Mouse (Mus musculus): ENCODE measurements around the gene Ccne1. TPM values are rescaled to one million over a fixed set of nuclear protein-coding genes. Genes with fewer than 3 reads are reported as not detected.

The Ccne1 gene
- polyA plus RNA-seq, 1 experiment from 2014 or later: 14.1 TPM

- Histone ChIP-seq H3K9me3 (ENCODE audit: control insufficient read depth, low read length) (no peaks in the 10 kb centered on the region), H3K36me3 (ENCODE audit: control insufficient read depth, insufficient read depth, low read length) (no peaks in the 10 kb centered on the region), H3K4me2 (ENCODE audit: low read length) (no peak overlapping the region; the same call in 1 of the 2 replicates), H3K4me3 (replicated peaks; ENCODE audit: low read depth, low read length) (no peak overlapping the region), H3K9ac (replicated peaks; ENCODE audit: low read length) (no peak overlapping the region), H3K4me1 (ENCODE audit: control insufficient read depth, insufficient read depth, low read length) (no peaks in the 10 kb centered on the region), H3K27me3 (ENCODE audit: control insufficient read depth, insufficient read depth, low read length) (peaks cover 16% of the 10 kb centered on the region; the same call in 1 of the 2 replicates), H3K27ac (replicated peaks; ENCODE audit: low read depth, low read length) (no peak overlapping the region)
- DNase-seq: no peak
- no peak for ATAC-seq (ENCODE audit: low FRiP score, low TSS enrichment)
- WGBS: 33% methylated on average over 8 of the region's 8 CpGs
These were observed 20.9 kb downstream of the Ccne1 start for GRCm38 (mm10) chr7:38086401-38086800.

DNA sequence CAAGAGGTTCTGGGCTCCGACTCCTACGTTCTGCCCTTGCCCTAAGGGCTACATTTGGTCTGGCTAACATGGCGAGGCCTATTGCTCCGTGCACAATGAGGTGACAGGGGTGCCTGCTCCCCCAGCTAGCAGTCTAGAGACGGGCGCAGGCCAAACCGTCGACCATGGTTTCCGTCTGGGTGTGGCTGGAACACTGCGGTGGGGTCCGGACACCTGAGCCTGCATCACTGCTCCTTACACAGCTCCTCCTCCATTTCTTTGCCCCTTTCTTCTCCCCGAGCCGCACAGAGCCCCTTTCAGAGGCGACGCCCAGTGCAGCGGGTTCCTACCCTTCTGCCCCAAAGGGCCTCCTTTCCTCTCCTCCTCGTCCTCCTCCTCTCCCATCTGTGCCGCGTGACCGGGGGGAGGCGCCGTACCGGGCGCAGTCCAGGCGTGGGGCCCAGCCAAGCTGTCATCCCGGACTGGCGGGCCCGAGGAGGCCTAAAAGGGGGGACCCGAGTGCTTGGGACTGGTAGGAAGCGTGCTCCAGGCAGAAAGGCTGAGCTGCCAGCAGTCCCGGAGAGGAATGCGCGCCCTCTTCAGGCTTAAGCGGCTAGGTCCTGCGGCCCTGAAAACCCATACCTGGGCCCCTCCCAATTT, 21.6 kb downstream of the Ccne1 start:
- H3K36me3 ChIP-seq (ENCODE audit: control insufficient read depth, insufficient read depth, low read length): no peaks in the 10 kb centered on the region
- WGBS: under 1% methylated on average over 34 of the region's 35 CpGs
- no peaks in the 10 kb centered on the region for H3K9me3 ChIP-seq (ENCODE audit: control insufficient read depth, low read length)
- H3K9ac ChIP-seq (replicated peaks; ENCODE audit: low read length): no peak overlapping the region
- peaks cover 16% of the 10 kb centered on the region; the same call in 1 of the 2 replicates for H3K27me3 ChIP-seq (ENCODE audit: control insufficient read depth, insufficient read depth, low read length)
- DNase-seq (peak; percentile 49), ATAC-seq (ENCODE audit: low FRiP score, low TSS enrichment) (peak; percentile 18; the same call in 1 of the 2 replicates)
- no peaks in the 10 kb centered on the region for H3K4me1 ChIP-seq (ENCODE audit: control insufficient read depth, insufficient read depth, low read length)
- peak overlapping the region; percentile 61 for H3K4me2 ChIP-seq (ENCODE audit: low read length)
- no peak overlapping the region for H3K27ac ChIP-seq (replicated peaks; ENCODE audit: low read depth, low read length)
- H3K4me3 ChIP-seq (replicated peaks; ENCODE audit: low read depth, low read length): peak overlapping the region; percentile 32

- Histone ChIP-seq H3K9me3 (ENCODE audit: control insufficient read depth, low read length) (no peaks in the 10 kb centered on the region), H3K27ac (replicated peaks; ENCODE audit: low read depth, low read length) (no peak overlapping the region), H3K36me3 (ENCODE audit: control insufficient read depth, insufficient read depth, low read length) (no peaks in the 10 kb centered on the region), H3K4me3 (replicated peaks; ENCODE audit: low read depth, low read length) (peak overlapping the region; percentile 32), H3K27me3 (ENCODE audit: control insufficient read depth, insufficient read depth, low read length) (peaks cover 16% of the 10 kb centered on the region; the same call in 1 of the 2 replicates), H3K4me1 (ENCODE audit: control insufficient read depth, insufficient read depth, low read length) (no peaks in the 10 kb centered on the region), H3K9ac (replicated peaks; ENCODE audit: low read length) (no peak overlapping the region; the same call in 1 of the 2 replicates), H3K4me2 (ENCODE audit: low read length) (peak overlapping the region; percentile 61)
- DNase-seq (peak; percentile 99), ATAC-seq (ENCODE audit: low FRiP score, low TSS enrichment) (peak; percentile 99)
- under 1% methylated on average over 65 of the region's 65 CpGs for WGBS
These were observed 22.4 kb downstream of the Ccne1 start for GRCm38 (mm10) chr7:38084778-38085572.

GRCm38 (mm10) chr7:38082971-38083370, 24.4 kb downstream of the Ccne1 start:
- no peak overlapping the region for H3K9ac ChIP-seq (replicated peaks; ENCODE audit: low read length)
- H3K9me3 ChIP-seq (ENCODE audit: control insufficient read depth, low read length): no peaks in the 10 kb centered on the region
- no peaks in the 10 kb centered on the region for H3K36me3 ChIP-seq (ENCODE audit: control insufficient read depth, insufficient read depth, low read length)
- H3K4me3 ChIP-seq (replicated peaks; ENCODE audit: low read depth, low read length): no peak overlapping the region
- no peak overlapping the region for H3K27ac ChIP-seq (replicated peaks; ENCODE audit: low read depth, low read length)
- no peaks in the 10 kb centered on the region for H3K4me1 ChIP-seq (ENCODE audit: control insufficient read depth, insufficient read depth, low read length)
- peaks cover 16% of the 10 kb centered on the region; the same call in 1 of the 2 replicates for H3K27me3 ChIP-seq (ENCODE audit: control insufficient read depth, insufficient read depth, low read length)
- no peak for DNase-seq
- ATAC-seq (ENCODE audit: low FRiP score, low TSS enrichment): no peak
- no peak overlapping the region for H3K4me2 ChIP-seq (ENCODE audit: low read length)

DNA sequence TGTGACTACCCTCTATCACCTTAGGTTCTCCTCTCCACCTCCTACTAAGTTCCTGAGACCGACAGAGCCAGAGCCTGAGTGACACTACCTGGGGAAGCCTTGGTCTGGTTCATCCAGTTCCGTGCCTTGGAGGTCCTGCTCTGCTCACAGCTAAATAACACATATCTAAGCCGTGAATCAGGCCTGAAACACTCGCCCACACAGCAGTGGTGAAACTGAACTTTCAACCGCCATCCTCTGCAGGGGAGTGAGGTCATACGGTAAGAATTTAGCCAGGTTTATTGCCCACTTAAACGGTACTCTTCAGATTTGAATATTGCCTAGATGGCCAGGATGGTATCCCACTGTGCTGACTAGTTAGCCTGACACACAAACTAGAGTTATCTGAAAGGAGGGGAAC, 30.1 kb downstream of the Ccne1 start:
- Histone ChIP-seq H3K27ac (replicated peaks; ENCODE audit: low read depth, low read length) (no peak overlapping the region), H3K36me3 (ENCODE audit: control insufficient read depth, insufficient read depth, low read length) (no peaks in the 10 kb centered on the region), H3K4me3 (replicated peaks; ENCODE audit: low read depth, low read length) (no peak overlapping the region), H3K9me3 (ENCODE audit: control insufficient read depth, low read length) (no peaks in the 10 kb centered on the region), H3K4me2 (ENCODE audit: low read length) (no peak overlapping the region), H3K9ac (replicated peaks; ENCODE audit: low read length) (no peak overlapping the region), H3K27me3 (ENCODE audit: control insufficient read depth, insufficient read depth, low read length) (no peaks in the 10 kb centered on the region), H3K4me1 (ENCODE audit: control insufficient read depth, insufficient read depth, low read length) (peaks cover 11% of the 10 kb centered on the region)
- ATAC-seq (ENCODE audit: low FRiP score, low TSS enrichment): no peak
- DNase-seq: no peak
- WGBS: 76% methylated on average over 7 of the region's 7 CpGs

DNA sequence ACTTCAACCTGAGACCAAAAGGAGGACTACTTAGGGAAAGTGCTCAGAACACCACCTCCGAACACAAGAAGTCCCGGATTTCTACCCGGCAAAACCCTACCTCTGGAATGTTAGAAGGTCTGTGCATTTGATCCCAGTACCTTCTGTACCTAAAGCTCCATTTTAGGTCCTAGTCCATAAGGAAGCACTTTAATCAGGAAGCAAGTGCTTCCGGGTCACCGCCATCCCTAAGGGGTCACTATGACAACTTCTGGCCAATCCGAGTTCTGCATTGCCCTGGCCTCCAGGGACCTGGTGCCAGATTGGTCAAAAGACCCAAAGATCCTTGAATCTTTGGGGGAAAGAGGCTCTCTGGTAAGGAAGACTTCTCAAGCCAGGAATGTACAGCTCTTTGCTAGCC, 31.8 kb downstream of the Ccne1 start:
- no peak overlapping the region for H3K4me3 ChIP-seq (replicated peaks; ENCODE audit: low read depth, low read length)
- 52% methylated on average over 6 of the region's 6 CpGs for WGBS
- H3K27me3 ChIP-seq (ENCODE audit: control insufficient read depth, insufficient read depth, low read length): no peaks in the 10 kb centered on the region
- no peaks in the 10 kb centered on the region for H3K9me3 ChIP-seq (ENCODE audit: control insufficient read depth, low read length)
- H3K4me2 ChIP-seq (ENCODE audit: low read length): no peak overlapping the region
- DNase-seq: no peak
- H3K27ac ChIP-seq (replicated peaks; ENCODE audit: low read depth, low read length): no peak overlapping the region
- ATAC-seq (ENCODE audit: low FRiP score, low TSS enrichment): no peak
- H3K9ac ChIP-seq (replicated peaks; ENCODE audit: low read length): no peak overlapping the region
- peaks cover 11% of the 10 kb centered on the region for H3K4me1 ChIP-seq (ENCODE audit: control insufficient read depth, insufficient read depth, low read length)
- H3K36me3 ChIP-seq (ENCODE audit: control insufficient read depth, insufficient read depth, low read length): no peaks in the 10 kb centered on the region

GRCm38 (mm10) chr7:38074920-38075319, 32.4 kb downstream of the Ccne1 start:
- WGBS: 27% methylated on average over 10 of the region's 10 CpGs
- Histone ChIP-seq H3K27ac (replicated peaks; ENCODE audit: low read depth, low read length) (0 out of 2 replicates have a peak overlapping the region, but pooled peaks have one; percentile 32), H3K4me1 (ENCODE audit: control insufficient read depth, insufficient read depth, low read length) (peaks cover 11% of the 10 kb centered on the region), H3K9ac (replicated peaks; ENCODE audit: low read length) (peak overlapping the region; percentile 36), H3K4me3 (replicated peaks; ENCODE audit: low read depth, low read length) (peak overlapping the region; percentile 1; the same call in 1 of the 2 replicates), H3K27me3 (ENCODE audit: control insufficient read depth, insufficient read depth, low read length) (no peaks in the 10 kb centered on the region), H3K4me2 (ENCODE audit: low read length) (peak overlapping the region; percentile 55), H3K36me3 (ENCODE audit: control insufficient read depth, insufficient read depth, low read length) (no peaks in the 10 kb centered on the region), H3K9me3 (ENCODE audit: control insufficient read depth, low read length) (no peaks in the 10 kb centered on the region)
- ATAC-seq (ENCODE audit: low FRiP score, low TSS enrichment) (0 out of 2 replicates have a peak, but pooled peaks have one; percentile 39), DNase-seq (no peak)

DNA sequence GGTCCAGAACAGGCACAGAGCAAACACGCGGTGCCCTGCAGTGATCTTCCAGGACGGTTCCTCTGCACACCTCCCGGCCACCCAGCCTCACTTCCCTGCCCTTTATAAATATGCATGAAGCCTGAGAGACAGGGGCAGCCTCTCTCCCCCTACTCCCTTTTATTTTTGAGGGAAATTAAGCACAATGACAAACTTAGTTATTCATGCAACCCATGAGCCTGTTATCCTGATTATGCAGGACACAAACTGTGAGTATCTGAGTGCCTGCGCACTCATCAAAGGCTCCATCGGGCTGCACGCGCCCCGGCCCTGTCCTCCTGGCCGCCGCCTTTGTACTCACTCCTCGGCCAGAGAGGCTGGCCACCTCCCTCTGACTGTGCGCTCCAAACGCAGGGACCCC, 32.8 kb downstream of the Ccne1 start:
- DNase-seq (peak; percentile 68), ATAC-seq (ENCODE audit: low FRiP score, low TSS enrichment) (peak; percentile 76; the same call in 1 of the 2 replicates)
- Histone ChIP-seq H3K4me1 (ENCODE audit: control insufficient read depth, insufficient read depth, low read length) (peaks cover 11% of the 10 kb centered on the region), H3K4me3 (replicated peaks; ENCODE audit: low read depth, low read length) (peak overlapping the region; percentile 1; the same call in 1 of the 2 replicates), H3K27me3 (ENCODE audit: control insufficient read depth, insufficient read depth, low read length) (no peaks in the 10 kb centered on the region), H3K27ac (replicated peaks; ENCODE audit: low read depth, low read length) (0 out of 2 replicates have a peak overlapping the region, but pooled peaks have one; percentile 32), H3K9ac (replicated peaks; ENCODE audit: low read length) (peak overlapping the region; percentile 36), H3K9me3 (ENCODE audit: control insufficient read depth, low read length) (no peaks in the 10 kb centered on the region), H3K36me3 (ENCODE audit: control insufficient read depth, insufficient read depth, low read length) (no peaks in the 10 kb centered on the region), H3K4me2 (ENCODE audit: low read length) (peak overlapping the region; percentile 55)
- 1% methylated on average over 14 of the region's 14 CpGs for WGBS

Data from midbrain, embryonic 14.5 days (tissue).